Mouse (Mus musculus) hindbrain, embryonic 12.5 days (tissue): ENCODE results near the gene Atg16l1. TPM values are rescaled to one million over a fixed set of nuclear protein-coding genes. Genes with fewer than 3 reads are reported as not detected.

Source experiments
- polyA plus RNA-seq: library from polyadenylated mRNA; unstranded; fragments of >200 nt; fragmentation: Nextera tagmentation; extraction: Ambion mirVana; gene quantifications from 2 replicates; pipeline ENCODE4 v1.2.1, GENCODE M21; 2016

The Atg16l1 gene
- polyA plus RNA-seq, 1 experiment from 2014 or later, result 51.0 TPM

Other genes with a start within 250 kb of the Atg16l1 start
- gene Neu2, start 246.0 kb upstream of the Atg16l1 start, polyA plus RNA-seq, result not detected in 2 replicates
- gene Ngef, start 182.0 kb upstream of the Atg16l1 start, polyA plus RNA-seq, result 4.8 and 5.9 TPM in 2 replicates
- 4.9 and 5.5 TPM in 2 replicates for gene Inpp5d, start 135.6 kb upstream of the Atg16l1 start, polyA plus RNA-seq
- gene Sag, start 47.8 kb downstream of the Atg16l1 start, polyA plus RNA-seq, result 2.4 and 2.5 TPM in 2 replicates
- gene Dgkd, start 97.4 kb downstream of the Atg16l1 start, polyA plus RNA-seq, result 37.0 and 39.1 TPM in 2 replicates